Mouse (Mus musculus) small intestine, adult 2 months (tissue): ENCODE results near the gene Gnao1.

Experiments
- CTCF ChIP-seq: fragments of 200-500 bp; IDR thresholded peaks from 2 replicates; pipeline ENCODE4 v1.5.1; 2012; ENCODE audit warnings: low read depth, mild to moderate bottlenecking, control low read depth, inconsistent platforms, low read length, moderate library complexity, mixed read lengths; ENCODE audit not compliant: insufficient replicate concordance, insufficient read length; ENCODE audit errors: extremely low read depth
- POLR2A ChIP-seq: fragments of 200-500 bp; IDR thresholded peaks from 2 replicates; pipeline ENCODE4 v1.6.1; 2012; ENCODE audit warnings: low read depth, mild to moderate bottlenecking, control low read depth, inconsistent platforms, low read length, moderate library complexity

DNA sequence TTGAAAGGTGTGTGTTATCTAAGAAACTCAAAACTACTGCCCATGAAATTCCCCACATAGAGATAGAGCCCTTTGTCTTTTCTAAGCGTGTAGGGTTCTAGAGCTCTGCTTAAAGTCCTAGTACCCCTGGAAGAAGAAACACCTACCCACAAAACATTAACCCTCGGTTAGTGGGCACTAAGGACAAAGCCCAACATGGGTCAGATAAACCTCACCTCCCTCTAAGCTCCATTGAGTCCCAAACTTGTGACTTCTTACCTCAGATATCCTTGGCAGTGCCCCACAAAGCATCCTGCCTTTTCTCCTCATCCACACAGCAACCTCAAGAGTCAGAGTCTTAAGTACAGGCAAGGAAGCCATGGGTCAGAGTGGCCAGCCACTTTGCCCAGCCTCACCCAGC lies 108.8 kb downstream of the Gnao1 start:
- TF ChIP-seq CTCF (no peak), POLR2A (no peak)
